Mouse (Mus musculus) ES-Bruce4 (cell line): ENCODE results near the gene Sdc4.

Experiments
- CTCF ChIP-seq: IDR thresholded peaks from one replicate; pipeline ENCODE4 v1.8.1; 2011; ENCODE audit warnings: low read depth, low read length
- EP300 ChIP-seq: IDR thresholded peaks from 2 replicates; pipeline ENCODE4 v1.6.1; 2011; ENCODE audit warnings: low read depth, low read length; ENCODE audit not compliant: insufficient read depth
- POLR2A ChIP-seq: IDR thresholded peaks from one replicate; pipeline ENCODE4 v1.8.1; 2011; ENCODE audit warnings: low read length; ENCODE audit not compliant: insufficient read depth

GRCm38 (mm10) chr2:164430697-164431096 is 13.0 kb downstream of the Sdc4 start:
- no peak; the same call in 1 of the 2 replicates for TF ChIP-seq EP300
- no peak for TF ChIP-seq CTCF
- no peak for TF ChIP-seq POLR2A
